Mouse (Mus musculus) liver, postnatal 0 days (tissue): ENCODE results near the gene Pjvk.

Experiments
- CTCF ChIP-seq: sonication (generic); IDR thresholded peaks from 2 replicates; pipeline ENCODE4 v1.5.1; 2016; ENCODE audit warnings: antibody characterized with exemption, low read depth
- EP300 ChIP-seq: IDR thresholded peaks from 2 replicates; pipeline ENCODE4 v1.6.1; 2016; ENCODE audit warnings: antibody characterized with exemption, low read depth, mild to moderate bottlenecking

DNA sequence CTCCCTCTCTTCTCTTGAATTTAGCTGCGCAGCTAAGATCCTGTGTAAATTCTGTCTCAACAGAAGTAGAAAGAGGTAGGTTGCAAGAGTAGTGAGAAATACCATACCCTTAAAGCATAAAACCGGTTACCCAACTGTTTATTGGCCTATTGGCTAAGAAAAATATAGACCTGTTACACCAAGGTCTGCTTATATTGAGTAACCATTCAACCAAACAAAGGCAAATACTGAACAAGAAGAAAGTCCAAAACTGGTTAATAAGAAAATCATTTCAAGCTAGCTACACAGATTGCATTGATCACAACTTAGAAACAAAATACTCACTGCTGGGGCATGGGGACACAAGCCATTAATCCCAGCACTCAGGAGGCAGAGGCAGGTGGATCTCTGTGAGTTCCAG lies 8.6 kb upstream of the Pjvk start:
- TF ChIP-seq CTCF (no peak), EP300 (0 out of 2 replicates have a peak, but pooled peaks have one; percentile 12)
